Mouse (Mus musculus) bone marrow macrophage, adult 2 months (primary cell): ENCODE measurements at regions not wholly inside any gene's neighbourhood (a gene's known extent, or its start where the extent isn't known, plus 50 kb on each side); places are given as distances from the start of the nearest gene placed in this dataset.
"Not testable (repeated sequence)": the region's sequence is repeated elsewhere in the genome, so short reads cannot be mapped to it uniquely, and the experiment has no call there.

Source experiments
- CTCF ChIP-seq: IDR thresholded peaks from 2 replicates; pipeline ENCODE4 v1.5.1; 2012; ENCODE audit warnings: low read depth, mild to moderate bottlenecking, low read length, moderate library complexity
- POLR2A ChIP-seq: IDR thresholded peaks from 2 replicates; pipeline ENCODE4 v1.6.1; 2012; ENCODE audit warnings: mild to moderate bottlenecking, low read depth, low read length, borderline replicate concordance

- not testable (repeated sequence) for TF ChIP-seq CTCF, POLR2A
These were observed 288.0 kb downstream of the Nucb2 start for GRCm38 (mm10) chr7:116792181-116792580.
